Mouse (Mus musculus) small intestine, adult 2 months (tissue): ENCODE data around the gene Prkrip1. TPM values are rescaled to one million over a fixed set of nuclear protein-coding genes. Genes with fewer than 3 reads are reported as not detected.

Experiments
- H3K27ac ChIP-seq: fragments of 200-500 bp; 2 replicates; pipeline ENCODE4 v1.5.1; 2012; ENCODE audit warnings: low read depth, low read length, control low read depth, inconsistent platforms; ENCODE audit not compliant: insufficient read depth
- H3K27me3 ChIP-seq: fragments of 200-500 bp; 2 replicates; pipeline ENCODE4 v1.6.1; 2012; ENCODE audit warnings: mild to moderate bottlenecking, moderate library complexity, low read length, inconsistent platforms; ENCODE audit not compliant: control insufficient read depth, insufficient read depth
- H3K36me3 ChIP-seq: fragments of 200-500 bp; 2 replicates; pipeline ENCODE4 v1.6.1; 2012; ENCODE audit warnings: mild to moderate bottlenecking, low read length, control low read depth, inconsistent platforms; ENCODE audit not compliant: control insufficient read depth, insufficient read depth
- H3K4me1 ChIP-seq: fragments of 200-500 bp; 2 replicates; pipeline ENCODE4 v1.6.1; 2012; ENCODE audit warnings: low read length, inconsistent platforms, mixed read lengths; ENCODE audit not compliant: control insufficient read depth, insufficient read depth, insufficient read length
- H3K4me3 ChIP-seq: fragments of 200-500 bp; 2 replicates; pipeline ENCODE4 v1.5.1; 2012; ENCODE audit warnings: low read depth, mild to moderate bottlenecking, control low read depth, inconsistent platforms, low read length, moderate library complexity
- CTCF ChIP-seq: fragments of 200-500 bp; IDR thresholded peaks from 2 replicates; pipeline ENCODE4 v1.5.1; 2012; ENCODE audit warnings: low read depth, mild to moderate bottlenecking, control low read depth, inconsistent platforms, low read length, moderate library complexity, mixed read lengths; ENCODE audit not compliant: insufficient replicate concordance, insufficient read length; ENCODE audit errors: extremely low read depth
- POLR2A ChIP-seq: fragments of 200-500 bp; IDR thresholded peaks from 2 replicates; pipeline ENCODE4 v1.6.1; 2012; ENCODE audit warnings: low read depth, mild to moderate bottlenecking, control low read depth, inconsistent platforms, low read length, moderate library complexity
- WGBS: fragments of 180-500 bp; shearing (Covaris S2); methylation state at CpG from one replicate; pipeline ENCODE4 v1.1.7; 2018; 5-methylcytosine and 5-hydroxymethylcytosine counted together
- polyA plus RNA-seq: library from polyadenylated mRNA; depleted of rRNA; stranded (reverse); fragments of >200 nt; gene quantifications from 2 replicates; pipeline ENCODE4 v1.2.3, GENCODE M21; 2012; rRNA removed

The Prkrip1 gene
- polyA plus RNA-seq: 5.5 and 8.4 TPM in 2 replicates

DNA sequence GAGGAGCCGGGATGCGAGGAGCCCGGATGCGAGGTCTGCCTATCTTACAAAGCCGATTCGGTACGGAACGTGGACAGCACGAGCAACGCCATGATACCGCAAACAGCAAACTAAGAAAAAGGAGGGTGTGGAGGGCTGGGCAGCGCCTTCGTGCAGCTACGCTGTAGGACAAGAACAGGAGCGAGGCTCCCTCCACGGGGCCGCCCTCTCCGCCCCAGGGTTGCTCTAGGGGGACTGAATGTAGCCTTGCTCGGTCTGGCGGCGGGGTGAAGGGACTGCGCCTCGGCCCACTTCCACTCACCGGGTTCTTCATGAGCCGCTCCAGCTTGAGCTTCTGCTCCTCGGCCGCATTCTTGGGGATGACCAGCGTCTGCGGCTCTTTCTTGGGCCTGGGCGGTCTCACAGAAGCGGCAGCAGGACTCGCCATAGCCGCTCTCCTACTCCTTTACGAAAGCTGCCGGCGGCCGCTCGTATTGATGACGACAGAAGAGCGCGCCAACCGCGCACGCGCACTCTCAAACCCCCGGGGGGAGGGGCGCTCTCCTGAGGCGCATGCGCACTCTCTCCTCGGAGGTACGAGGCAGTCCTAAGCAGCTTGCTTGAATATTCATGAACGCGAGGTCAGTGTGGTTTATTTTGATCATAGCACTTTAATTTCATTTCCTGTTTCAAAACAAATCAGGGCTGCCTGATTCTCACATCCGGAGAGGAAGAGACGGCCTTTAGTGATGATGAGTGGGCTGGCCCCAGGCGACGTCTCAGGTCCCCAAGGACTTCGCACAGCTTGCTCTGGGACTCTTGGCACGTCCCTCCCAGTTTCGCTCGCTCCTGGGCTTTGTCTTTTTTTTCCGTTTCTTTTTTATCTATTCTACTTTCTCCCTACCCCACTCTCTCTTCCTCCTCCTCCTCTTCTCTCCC lies at the start of gene Prkrip1:
TSS of gene Prkrip1 (minus strand) at position 490 of the 918 bp plus-strand sequence.
- peak within 1 kb of the TSS; percentile 98 for H3K4me3 ChIP-seq
- peaks cover 26% of the 10 kb centered on the region for H3K36me3 ChIP-seq
- WGBS: under 1% methylated on average over 62 of the region's 62 CpGs
- peak within 1 kb of the TSS; percentile 62 for H3K27ac ChIP-seq
- H3K4me1 ChIP-seq: 0 out of 2 replicates have a peak, but pooled peaks cover 8% of the 10 kb centered on the region
- TF ChIP-seq CTCF (no peak), POLR2A (peak; percentile 36; the same call in 1 of the 2 replicates)
- H3K27me3 ChIP-seq: no peaks in the 10 kb centered on the region

DNA sequence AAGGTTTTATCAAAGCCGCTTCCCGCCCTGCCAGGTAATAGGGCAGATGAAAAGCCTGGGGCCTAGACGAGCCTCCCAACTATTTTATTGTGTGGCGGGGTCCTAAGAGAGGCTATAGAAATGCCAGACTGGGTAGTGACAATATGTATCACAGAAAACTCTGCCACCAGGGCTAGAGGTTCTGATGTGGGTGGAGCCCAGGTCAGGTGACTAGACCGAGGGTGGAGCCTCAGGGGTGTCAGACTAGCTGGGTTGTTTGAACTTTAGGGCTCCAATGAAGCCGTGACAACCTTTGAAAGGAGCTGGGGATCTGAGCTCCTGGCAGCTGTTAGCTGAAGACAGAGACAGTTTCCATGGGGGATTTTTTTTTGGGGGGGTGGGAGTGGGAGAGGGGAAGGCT lies 49.7 kb upstream of the Prkrip1 start:
- Histone ChIP-seq H3K36me3 (peaks cover 2% of the 10 kb centered on the region; the same call in 1 of the 2 replicates), H3K27ac (no peak overlapping the region), H3K4me1 (peaks cover 9% of the 10 kb centered on the region), H3K4me3 (no peak overlapping the region), H3K27me3 (peaks cover 8% of the 10 kb centered on the region)
- WGBS: 64% methylated on average over 6 of the region's 6 CpGs
- TF ChIP-seq POLR2A: no peak

DNA sequence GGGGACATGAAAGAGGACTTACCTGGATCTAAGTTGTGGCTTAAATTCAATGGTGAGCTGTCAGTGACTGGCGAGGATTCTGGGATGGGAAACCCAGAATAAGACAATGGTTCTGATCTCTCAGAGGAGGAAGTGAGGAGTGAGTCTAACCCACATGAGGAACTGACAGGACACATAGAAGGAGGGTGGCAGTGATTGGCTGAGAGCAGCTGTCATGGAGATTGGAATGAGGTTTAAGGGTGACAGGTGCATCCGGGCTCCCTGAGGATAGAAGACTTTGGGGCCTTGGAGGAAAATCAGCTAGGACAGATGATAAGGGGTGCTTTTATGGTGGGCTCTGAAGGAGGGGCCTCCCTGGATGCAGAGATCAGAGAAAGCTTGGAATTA lies 47.7 kb upstream of the Prkrip1 start, which contains the start of gene Sh2b2:
TSS of gene Sh2b2 (minus strand) at position 105 of the 387 bp plus-strand sequence.
- Histone ChIP-seq H3K27ac (peak within 1 kb of the TSS; percentile 25; the same call in 1 of the 2 replicates), H3K4me1 (peaks cover 9% of the 10 kb centered on the region), H3K4me3 (peak within 1 kb of the TSS; percentile 87), H3K27me3 (peaks cover 12% of the 10 kb centered on the region), H3K36me3 (0 out of 2 replicates have a peak, but pooled peaks cover 1% of the 10 kb centered on the region)
- WGBS: 76% methylated on average over 2 of the region's 2 CpGs
- TF ChIP-seq POLR2A: no peak
- TF ChIP-seq CTCF: no peak

DNA sequence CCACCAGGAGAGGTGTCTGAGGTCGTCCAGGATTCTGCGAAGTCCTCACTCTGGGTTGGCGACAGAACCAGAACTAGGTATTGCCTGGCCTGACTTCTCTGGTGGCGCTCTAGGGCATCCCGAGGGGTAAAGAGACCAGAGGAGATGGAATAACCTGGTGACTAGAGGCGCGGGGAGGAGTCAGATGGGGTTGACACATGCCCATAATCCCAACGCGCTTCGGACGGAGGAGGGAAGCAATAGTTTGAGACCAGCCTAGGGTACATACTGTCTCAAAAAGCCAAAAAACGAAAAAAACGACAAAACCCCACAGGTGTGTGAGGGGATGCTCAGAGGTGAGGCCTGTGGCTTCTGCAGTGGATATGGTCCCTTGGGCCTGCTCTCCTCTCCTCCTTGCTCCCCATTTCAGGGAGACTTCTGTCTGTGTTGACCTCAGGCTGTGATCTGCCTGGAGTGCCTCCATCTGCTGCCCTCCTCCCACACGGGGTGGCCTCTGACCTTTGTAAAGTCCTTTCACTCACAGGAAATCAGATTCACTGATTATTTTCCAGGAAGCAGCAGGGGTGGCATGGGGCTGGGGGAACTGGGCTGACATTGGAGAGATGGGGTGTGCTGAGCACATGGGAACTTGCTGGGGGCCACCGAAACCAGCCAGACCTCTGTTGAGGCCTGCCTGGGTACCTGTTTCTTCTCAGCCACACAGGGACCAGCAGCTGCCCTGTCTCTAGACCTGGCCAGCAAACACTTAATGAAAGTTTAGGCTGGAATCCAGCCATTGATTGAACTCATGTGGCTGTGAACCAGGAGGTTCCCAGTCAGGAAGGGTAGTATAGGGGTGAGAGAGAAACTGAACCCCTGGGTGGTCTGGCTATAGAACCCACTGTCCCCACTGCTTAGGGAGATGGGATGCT lies 47.0 kb upstream of the Prkrip1 start:
- Histone ChIP-seq H3K27me3 (peaks cover 12% of the 10 kb centered on the region), H3K4me1 (peaks cover 9% of the 10 kb centered on the region), H3K4me3 (peak overlapping the region; percentile 87), H3K27ac (peak overlapping the region; percentile 25; the same call in 1 of the 2 replicates), H3K36me3 (0 out of 2 replicates have a peak, but pooled peaks cover 1% of the 10 kb centered on the region)
- WGBS: 36% methylated on average over 15 of the region's 15 CpGs
- TF ChIP-seq CTCF: no peak
- TF ChIP-seq POLR2A: no peak

DNA sequence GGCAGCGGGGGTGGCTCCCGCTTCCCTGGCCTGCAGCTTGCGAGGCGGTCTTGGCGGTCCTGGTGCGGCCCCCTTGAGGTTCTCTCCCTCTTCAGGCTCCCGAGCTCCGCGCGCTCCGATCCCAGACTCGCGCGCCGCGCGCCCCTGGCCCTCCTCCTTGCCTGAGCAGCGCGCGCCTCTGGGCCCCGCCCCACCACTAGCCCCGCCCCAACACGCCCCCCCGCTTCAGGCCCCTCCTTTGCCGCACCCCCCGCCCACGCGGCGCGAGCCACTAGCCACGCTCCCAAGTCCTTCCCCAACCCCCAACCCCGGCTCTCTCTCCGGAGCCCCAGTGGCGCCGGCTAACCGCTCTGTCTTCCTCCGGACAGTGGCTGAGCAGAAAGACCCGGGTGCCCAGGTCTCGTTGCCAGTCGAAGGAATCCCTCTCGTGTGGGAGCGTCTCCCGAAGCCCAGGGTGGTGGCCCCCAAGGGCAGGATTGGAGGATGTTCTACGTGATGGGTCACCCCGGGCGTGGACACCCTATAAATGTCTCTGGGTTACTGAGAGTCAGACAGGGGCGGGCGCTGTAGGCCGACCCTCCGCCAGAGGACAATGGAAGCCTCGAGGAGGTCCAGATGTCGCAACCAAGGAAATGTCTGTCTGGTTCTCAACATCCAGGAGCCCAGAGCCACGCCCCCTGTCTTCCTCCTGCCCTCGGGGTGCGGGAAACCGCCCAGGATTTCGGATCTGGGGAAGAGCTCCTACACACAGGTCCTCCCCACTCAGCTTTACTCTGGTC lies 46.2 kb upstream of the Prkrip1 start:
- WGBS: 2% methylated on average over 53 of the region's 57 CpGs
- TF ChIP-seq POLR2A: no peak
- TF ChIP-seq CTCF: no peak
- H3K27ac ChIP-seq: peak overlapping the region; percentile 50

DNA sequence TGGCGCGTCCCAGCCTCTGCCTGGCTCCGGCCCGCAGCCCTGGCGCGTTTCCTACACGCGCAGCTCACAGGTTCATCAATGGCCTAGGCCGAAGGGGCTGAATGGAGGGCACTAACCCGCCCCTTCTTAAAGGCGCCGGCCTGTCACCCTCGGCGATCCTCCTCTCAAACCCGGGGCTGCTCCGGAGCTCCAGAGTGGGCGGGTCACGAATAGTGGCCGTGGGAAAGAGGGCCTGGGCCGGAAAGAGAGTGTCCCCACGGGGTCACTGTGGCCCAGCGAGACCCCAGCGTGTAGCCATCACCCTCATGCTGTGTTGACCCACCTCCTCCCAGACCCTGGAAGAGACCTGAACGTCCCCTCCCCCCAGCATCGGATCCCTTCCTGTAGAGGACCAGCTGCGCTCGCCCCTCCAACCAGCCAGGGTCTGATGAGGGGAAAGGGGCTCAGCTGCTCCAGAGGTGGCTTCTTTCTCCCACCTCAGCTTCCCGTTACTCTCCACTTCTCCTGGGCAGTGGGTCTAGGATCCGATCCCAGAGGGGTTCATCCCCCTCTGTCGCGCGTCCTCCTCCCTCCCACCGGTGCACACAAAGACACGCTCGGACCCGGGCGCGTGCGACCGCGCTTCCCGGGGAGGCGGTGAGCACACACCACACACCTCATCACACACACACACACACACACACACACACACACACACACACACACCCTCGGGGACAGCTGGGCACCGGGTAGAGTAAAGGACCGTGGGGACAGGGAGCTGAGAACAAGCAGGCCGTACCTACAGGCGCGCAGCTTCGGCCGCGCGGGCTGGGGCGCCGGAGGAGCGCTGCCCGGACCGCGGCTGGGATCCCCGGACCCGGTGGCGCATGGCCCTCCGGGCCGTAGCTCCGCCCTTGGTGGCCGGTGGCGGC lies 45.3 kb upstream of the Prkrip1 start:
- Histone ChIP-seq H3K27me3 (peaks cover 12% of the 10 kb centered on the region), H3K27ac (no peak overlapping the region), H3K4me3 (peak overlapping the region; percentile 87), H3K36me3 (no peaks in the 10 kb centered on the region), H3K4me1 (peaks cover 9% of the 10 kb centered on the region)
- under 1% methylated on average over 67 of the region's 67 CpGs for WGBS
- no peak for TF ChIP-seq CTCF
- TF ChIP-seq POLR2A: no peak

More for the DNA sequence above, 46.2 kb upstream of the Prkrip1 start:
- no peaks in the 10 kb centered on the region for H3K36me3 ChIP-seq
- H3K4me3 ChIP-seq: peak overlapping the region; percentile 87
- peaks cover 9% of the 10 kb centered on the region for H3K4me1 ChIP-seq
- H3K27me3 ChIP-seq: peaks cover 12% of the 10 kb centered on the region
